Mouse (Mus musculus): ENCODE measurements around the gene Klhl26. TPM values are rescaled to one million over a fixed set of nuclear protein-coding genes. Genes with fewer than 3 reads are reported as not detected.

Gene Klhl26
- polyA plus RNA-seq, 1 experiment from 2014 or later = 19.1 TPM

DNA sequence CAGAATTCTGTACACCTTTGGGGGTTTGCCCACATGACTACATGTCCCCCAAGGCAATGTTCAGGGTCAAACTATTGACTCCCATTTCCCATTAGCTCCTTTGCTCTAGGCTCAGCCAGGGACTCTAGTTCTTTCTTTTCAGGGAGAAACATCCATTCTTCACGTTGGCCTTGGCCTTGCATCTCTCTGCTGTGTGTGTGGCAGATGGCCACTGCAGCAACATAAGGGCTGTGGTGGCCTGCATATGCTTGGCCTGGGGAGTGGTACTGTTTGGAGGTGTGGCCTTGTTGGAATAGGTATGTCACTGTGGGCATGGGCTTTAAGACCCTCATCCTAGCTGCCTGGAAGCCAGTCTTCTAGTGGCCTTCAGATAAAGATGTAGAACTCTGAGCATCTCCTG is 30.8 kb downstream of the Klhl26 start:
- no peak for ATAC-seq (replicated peaks; ENCODE audit: low FRiP score, low read depth)
- Histone ChIP-seq H3K27me3 (ENCODE audit: insufficient read depth, low read length) (no peaks in the 10 kb centered on the region), H3K27ac (no peak overlapping the region), H3K9me3 (replicated peaks; ENCODE audit: low read length) (no peaks in the 10 kb centered on the region), H3K36me3 (ENCODE audit: insufficient read depth, low read length) (peaks cover 11% of the 10 kb centered on the region), H3K4me1 (replicated peaks; ENCODE audit: insufficient read depth, low read length) (no peaks in the 10 kb centered on the region), H3K4me3 (replicated peaks; ENCODE audit: low read depth, low read length) (no peak overlapping the region), H3K4me2 (ENCODE audit: low read length) (no peak overlapping the region), H3K9ac (ENCODE audit: low read depth, low read length) (no peak overlapping the region)
- TF ChIP-seq CTCF (IDR thresholded peaks at IDR 0.05; ENCODE audit: low read depth) = no peak
- WGBS = 60% methylated on average over 1 of the region's 1 CpGs
- DNase-seq (ENCODE audit: low spot score) = no peak

DNA sequence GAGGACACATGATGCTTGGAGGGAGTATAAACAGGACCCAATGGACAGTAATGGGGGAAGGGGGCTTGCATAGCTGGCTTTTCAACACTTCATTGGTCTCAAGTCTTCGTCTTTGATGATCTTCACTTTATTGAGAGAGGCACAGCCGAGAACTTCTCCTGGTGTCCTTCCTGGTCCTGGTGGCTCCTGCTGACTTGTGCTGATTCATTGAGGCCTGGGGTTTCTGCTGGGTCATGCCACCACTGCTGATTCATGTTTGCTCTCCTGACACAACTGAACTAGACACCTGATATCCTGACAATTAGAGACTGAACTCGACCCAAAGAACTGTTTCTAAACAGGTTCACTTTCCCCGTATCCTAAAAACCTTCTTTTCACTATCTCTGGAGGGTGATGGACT is 33.4 kb downstream of the Klhl26 start:
- peak; percentile 66 for DNase-seq (ENCODE audit: low spot score)
- no peaks in the 10 kb centered on the region for H3K36me3 ChIP-seq (ENCODE audit: insufficient read depth, low read length)
- no peak overlapping the region for H3K9ac ChIP-seq (ENCODE audit: low read depth, low read length)
- 46% methylated on average over 4 of the region's 4 CpGs for WGBS
- no peak overlapping the region for H3K4me3 ChIP-seq (replicated peaks; ENCODE audit: low read depth, low read length)
- H3K9me3 ChIP-seq (replicated peaks; ENCODE audit: low read length) = no peaks in the 10 kb centered on the region
- no peak for ATAC-seq (replicated peaks; ENCODE audit: low FRiP score, low read depth)
- H3K4me2 ChIP-seq (ENCODE audit: low read length) = no peak overlapping the region
- TF ChIP-seq CTCF (IDR thresholded peaks at IDR 0.05; ENCODE audit: low read depth) = no peak
- H3K4me1 ChIP-seq (replicated peaks; ENCODE audit: insufficient read depth, low read length) = peaks cover 5% of the 10 kb centered on the region; the same call in 1 of the 2 replicates
- no peak overlapping the region for H3K27ac ChIP-seq
- no peaks in the 10 kb centered on the region for H3K27me3 ChIP-seq (ENCODE audit: insufficient read depth, low read length)

DNA sequence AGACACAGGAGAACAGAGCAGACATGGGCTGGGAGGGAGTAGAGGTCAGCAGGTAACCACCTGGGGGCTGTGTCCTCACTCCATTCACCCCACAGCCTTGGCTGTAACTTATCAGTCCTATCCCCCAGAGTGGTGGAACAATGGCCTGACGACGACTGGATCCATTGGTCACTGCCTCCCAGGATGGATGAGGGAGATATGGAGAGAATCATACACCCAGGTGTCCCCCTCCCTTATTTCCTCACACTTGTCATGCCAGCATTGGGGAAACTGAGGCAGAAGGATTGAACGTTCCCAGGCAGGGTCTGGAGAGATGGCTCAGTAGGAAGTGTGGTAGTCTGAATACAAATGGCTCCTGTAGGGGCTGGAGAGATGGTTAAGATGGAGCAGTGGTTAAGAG is 35.2 kb downstream of the Klhl26 start:
- ATAC-seq (replicated peaks; ENCODE audit: low FRiP score, low read depth) = no peak
- no peak for TF ChIP-seq CTCF (IDR thresholded peaks at IDR 0.05; ENCODE audit: low read depth)

DNA sequence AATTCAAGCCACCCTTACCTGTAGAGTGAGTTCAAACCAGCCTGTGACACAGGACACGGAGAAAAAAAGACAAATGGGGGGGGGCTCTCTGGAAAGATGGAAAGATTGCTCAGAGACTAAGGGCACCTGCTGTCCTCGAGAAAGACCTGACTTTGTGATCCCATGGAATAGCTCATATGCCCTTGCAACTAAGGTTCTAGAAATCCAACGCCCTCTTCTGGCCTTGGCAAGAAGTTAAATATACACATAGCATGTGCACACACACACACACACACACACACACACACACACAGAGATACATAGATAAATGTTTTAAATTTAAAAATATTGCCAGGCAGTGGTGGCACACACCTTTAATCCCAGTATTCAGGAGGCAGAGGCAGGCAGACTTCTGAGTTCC is 36.5 kb downstream of the Klhl26 start:
- no peak for TF ChIP-seq CTCF (IDR thresholded peaks at IDR 0.05; ENCODE audit: low read depth)
- WGBS = 41% methylated on average over 3 of the region's 3 CpGs
- peaks cover 5% of the 10 kb centered on the region; the same call in 1 of the 2 replicates for H3K4me1 ChIP-seq (replicated peaks; ENCODE audit: insufficient read depth, low read length)
- H3K27me3 ChIP-seq (ENCODE audit: insufficient read depth, low read length) = no peaks in the 10 kb centered on the region
- DNase-seq (ENCODE audit: low spot score) (no peak), ATAC-seq (replicated peaks; ENCODE audit: low FRiP score, low read depth) (no peak)
- no peak overlapping the region for H3K27ac ChIP-seq
- no peaks in the 10 kb centered on the region for H3K36me3 ChIP-seq (ENCODE audit: insufficient read depth, low read length)
- H3K4me2 ChIP-seq (ENCODE audit: low read length) = peak overlapping the region; percentile 57; the same call in 1 of the 2 replicates
- no peaks in the 10 kb centered on the region for H3K9me3 ChIP-seq (replicated peaks; ENCODE audit: low read length)
- no peak overlapping the region for H3K9ac ChIP-seq (ENCODE audit: low read depth, low read length)
- no peak overlapping the region for H3K4me3 ChIP-seq (replicated peaks; ENCODE audit: low read depth, low read length)

More for the DNA sequence above, 35.2 kb downstream of the Klhl26 start:
- Histone ChIP-seq H3K4me2 (ENCODE audit: low read length) (no peak overlapping the region), H3K9me3 (replicated peaks; ENCODE audit: low read length) (no peaks in the 10 kb centered on the region), H3K36me3 (ENCODE audit: insufficient read depth, low read length) (no peaks in the 10 kb centered on the region), H3K4me3 (replicated peaks; ENCODE audit: low read depth, low read length) (no peak overlapping the region), H3K9ac (ENCODE audit: low read depth, low read length) (no peak overlapping the region), H3K4me1 (replicated peaks; ENCODE audit: insufficient read depth, low read length) (peaks cover 5% of the 10 kb centered on the region; the same call in 1 of the 2 replicates), H3K27me3 (ENCODE audit: insufficient read depth, low read length) (no peaks in the 10 kb centered on the region), H3K27ac (no peak overlapping the region)
- no peak for DNase-seq (ENCODE audit: low spot score)
- WGBS = 66% methylated on average over 3 of the region's 3 CpGs

DNA sequence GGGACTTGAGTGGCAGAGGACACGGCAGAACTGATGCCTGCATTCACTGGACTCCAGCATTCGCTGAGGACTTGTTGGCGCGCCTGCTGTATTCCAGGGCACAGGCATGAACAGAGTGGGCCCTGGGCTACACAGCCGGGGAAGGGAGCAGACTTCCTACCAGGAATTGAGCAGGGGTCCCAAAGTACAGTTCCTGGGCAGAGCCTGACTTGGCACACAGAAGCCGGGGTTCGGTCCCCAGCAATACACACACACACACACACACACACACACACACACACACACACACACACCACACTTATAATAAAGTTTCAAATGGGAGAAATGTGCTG is 37.0 kb downstream of the Klhl26 start:
- peak overlapping the region; percentile 57 for H3K4me2 ChIP-seq (ENCODE audit: low read length)
- no peak overlapping the region for H3K27ac ChIP-seq
- peaks cover 5% of the 10 kb centered on the region; the same call in 1 of the 2 replicates for H3K4me1 ChIP-seq (replicated peaks; ENCODE audit: insufficient read depth, low read length)
- DNase-seq (ENCODE audit: low spot score) (no peak), ATAC-seq (replicated peaks; ENCODE audit: low FRiP score, low read depth) (no peak)
- H3K4me3 ChIP-seq (replicated peaks; ENCODE audit: low read depth, low read length) = peak overlapping the region; percentile 59; the same call in 1 of the 2 replicates
- 3% methylated on average over 7 of the region's 7 CpGs for WGBS
- no peaks in the 10 kb centered on the region for H3K27me3 ChIP-seq (ENCODE audit: insufficient read depth, low read length)
- TF ChIP-seq CTCF (IDR thresholded peaks at IDR 0.05; ENCODE audit: low read depth) = no peak
- H3K36me3 ChIP-seq (ENCODE audit: insufficient read depth, low read length) = no peaks in the 10 kb centered on the region
- H3K9ac ChIP-seq (ENCODE audit: low read depth, low read length) = no peak overlapping the region
- H3K9me3 ChIP-seq (replicated peaks; ENCODE audit: low read length) = no peaks in the 10 kb centered on the region

DNA sequence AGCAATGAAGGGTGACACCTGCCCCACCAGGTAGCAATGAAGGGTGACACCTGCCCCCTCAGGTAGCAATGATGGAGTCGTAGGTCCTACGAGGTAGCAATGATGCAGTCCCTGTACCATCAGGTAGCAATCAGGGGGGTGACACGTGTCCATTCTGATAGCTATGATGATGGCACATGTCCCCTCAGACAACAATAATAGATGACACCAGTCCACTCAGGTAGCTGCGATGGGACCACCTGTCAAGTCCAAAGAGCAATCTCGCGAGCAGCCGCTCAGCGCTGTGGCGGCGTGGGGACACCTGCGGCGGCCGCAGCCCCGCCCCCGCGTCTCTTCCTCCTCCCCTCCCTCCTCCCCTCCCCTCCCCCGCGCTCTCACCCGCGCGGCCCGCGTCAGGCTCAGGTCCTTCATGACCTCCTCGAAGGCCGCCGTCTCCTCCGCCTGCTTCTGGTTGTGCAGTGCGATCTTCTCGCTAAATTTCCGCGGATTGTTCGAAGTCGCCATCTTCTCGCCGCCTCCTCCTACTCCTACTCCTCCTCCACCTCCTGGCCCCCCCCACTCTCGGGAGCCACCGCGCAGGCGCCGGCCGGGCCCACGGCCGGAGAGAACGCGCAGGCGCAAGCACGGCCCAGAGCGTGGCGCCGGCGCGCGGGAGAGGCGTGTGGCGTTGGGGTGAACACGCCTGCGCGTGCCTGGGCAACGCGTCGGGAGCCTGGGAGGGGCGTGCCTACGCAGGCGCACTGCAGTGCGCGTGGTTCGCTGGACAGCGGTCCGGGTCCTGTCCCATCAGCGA is 37.5 kb downstream of the Klhl26 start, which contains the start of gene Crtc1:
Gene Crtc1 (minus strand): TSS at position 525 of the 793 bp plus-strand sequence.
- WGBS = under 1% methylated on average over 66 of the region's 70 CpGs

More for the DNA sequence above, 37.5 kb downstream of the Klhl26 start, which contains the start of gene Crtc1:
- Histone ChIP-seq H3K4me3 (replicated peaks; ENCODE audit: low read depth, low read length) (peak within 1 kb of the TSS; percentile 59), H3K27me3 (ENCODE audit: insufficient read depth, low read length) (no peaks in the 10 kb centered on the region), H3K4me2 (ENCODE audit: low read length) (peak within 1 kb of the TSS; percentile 57), H3K9me3 (replicated peaks; ENCODE audit: low read length) (no peaks in the 10 kb centered on the region), H3K36me3 (ENCODE audit: insufficient read depth, low read length) (no peaks in the 10 kb centered on the region), H3K27ac (peak within 1 kb of the TSS; percentile 50; the same call in 1 of the 2 replicates), H3K4me1 (replicated peaks; ENCODE audit: insufficient read depth, low read length) (peaks cover 5% of the 10 kb centered on the region; the same call in 1 of the 2 replicates), H3K9ac (ENCODE audit: low read depth, low read length) (peak within 1 kb of the TSS; percentile 57)
- no peak for TF ChIP-seq CTCF (IDR thresholded peaks at IDR 0.05; ENCODE audit: low read depth)
- peak; percentile 97 for ATAC-seq (replicated peaks; ENCODE audit: low FRiP score, low read depth)
- peak; percentile 98 for DNase-seq (ENCODE audit: low spot score)
